Mouse (Mus musculus) lung, postnatal 0 days (tissue): ENCODE data around the gene Klrd1. TPM values are rescaled to one million over a fixed set of nuclear protein-coding genes. Genes with fewer than 3 reads are reported as not detected.

Experiments used
- ATAC-seq: fragments of 200-750 bp; cut with Nextera tagmentation; 2 replicates; pipeline ENCODE4 v1.8.0; 2017; ENCODE audit warnings: moderate library complexity
- DNase-seq: peaks from one replicate; pipeline ENCODE4 v3.0.0-alpha.2; 2016; ENCODE audit warnings: low spot score
- H3K27ac ChIP-seq: fragments of 300-500 bp; sonication (generic); 2 replicates; pipeline ENCODE4 v1.5.1; 2014; ENCODE audit warnings: antibody characterized with exemption, mild to moderate bottlenecking, low read length, mixed read lengths
- H3K27me3 ChIP-seq: fragments of 300-500 bp; sonication (generic); replicated peaks from 2 replicates; pipeline ENCODE4 v1.6.1; 2014; ENCODE audit warnings: low read length, mixed read lengths; ENCODE audit not compliant: insufficient read depth
- H3K36me3 ChIP-seq: fragments of 300-500 bp; sonication (generic); 2 replicates; pipeline ENCODE4 v1.6.1; 2014; ENCODE audit warnings: low read length, mixed read lengths; ENCODE audit not compliant: insufficient read depth
- H3K4me1 ChIP-seq: fragments of 300-500 bp; sonication (generic); 2 replicates; pipeline ENCODE4 v1.6.1; 2014; ENCODE audit warnings: antibody characterized with exemption, low read depth, low read length, mixed read lengths; ENCODE audit not compliant: insufficient read depth
- H3K4me2 ChIP-seq: fragments of 300-500 bp; sonication (generic); replicated peaks from 2 replicates; pipeline ENCODE4 v1.6.1; 2014; ENCODE audit warnings: low read depth, mild to moderate bottlenecking, low read length, moderate library complexity, mixed read lengths
- H3K4me3 ChIP-seq: fragments of 300-500 bp; sonication (generic); 2 replicates; pipeline ENCODE4 v1.5.1; 2014; ENCODE audit warnings: low read depth, low read length
- H3K9ac ChIP-seq: fragments of 300-500 bp; sonication (generic); replicated peaks from 2 replicates; pipeline ENCODE4 v1.6.1; 2014; ENCODE audit warnings: low read depth, mild to moderate bottlenecking
- H3K9me3 ChIP-seq: fragments of 300-500 bp; sonication (generic); 2 replicates; pipeline ENCODE4 v1.6.1; 2016; ENCODE audit warnings: low read length, mixed read lengths
- CTCF ChIP-seq: IDR thresholded peaks from 2 replicates; pipeline ENCODE4 v1.5.1; 2016; ENCODE audit warnings: antibody characterized with exemption, mild to moderate bottlenecking
- EP300 ChIP-seq: IDR thresholded peaks from 2 replicates; pipeline ENCODE4 v1.6.1; 2016; ENCODE audit warnings: antibody characterized with exemption, mild to moderate bottlenecking, control low read depth
- WGBS: fragments of 180-500 bp; shearing (Covaris S2); extraction: QIAGEN DNeasy Blood & Tissue Kit; methylation state at CpG from one replicate; pipeline ENCODE4 v1.1.7; 2014; 5-methylcytosine and 5-hydroxymethylcytosine counted together
- polyA plus RNA-seq: library from polyadenylated mRNA; unstranded; fragments of >200 nt; fragmentation: Nextera tagmentation; extraction: Ambion mirVana; gene quantifications from 2 replicates; pipeline ENCODE4 v1.2.1, GENCODE M21; 2015

The Klrd1 gene
- polyA plus RNA-seq, 1 experiment from 2014 or later: 0.93 TPM

- ATAC-seq (no peak), DNase-seq (no peak)
- Histone ChIP-seq H3K27ac (no peak overlapping the region), H3K27me3 (no peaks in the 10 kb centered on the region), H3K4me1 (no peaks in the 10 kb centered on the region), H3K4me2 (no peak overlapping the region), H3K9ac (no peak overlapping the region), H3K36me3 (no peaks in the 10 kb centered on the region), H3K9me3 (no peaks in the 10 kb centered on the region), H3K4me3 (no peak overlapping the region)
- no peak for TF ChIP-seq EP300
- TF ChIP-seq CTCF: no peak
These were observed 34.1 kb upstream of the Klrd1 start for GRCm38 (mm10) chr6:129557298-129558023.

DNA sequence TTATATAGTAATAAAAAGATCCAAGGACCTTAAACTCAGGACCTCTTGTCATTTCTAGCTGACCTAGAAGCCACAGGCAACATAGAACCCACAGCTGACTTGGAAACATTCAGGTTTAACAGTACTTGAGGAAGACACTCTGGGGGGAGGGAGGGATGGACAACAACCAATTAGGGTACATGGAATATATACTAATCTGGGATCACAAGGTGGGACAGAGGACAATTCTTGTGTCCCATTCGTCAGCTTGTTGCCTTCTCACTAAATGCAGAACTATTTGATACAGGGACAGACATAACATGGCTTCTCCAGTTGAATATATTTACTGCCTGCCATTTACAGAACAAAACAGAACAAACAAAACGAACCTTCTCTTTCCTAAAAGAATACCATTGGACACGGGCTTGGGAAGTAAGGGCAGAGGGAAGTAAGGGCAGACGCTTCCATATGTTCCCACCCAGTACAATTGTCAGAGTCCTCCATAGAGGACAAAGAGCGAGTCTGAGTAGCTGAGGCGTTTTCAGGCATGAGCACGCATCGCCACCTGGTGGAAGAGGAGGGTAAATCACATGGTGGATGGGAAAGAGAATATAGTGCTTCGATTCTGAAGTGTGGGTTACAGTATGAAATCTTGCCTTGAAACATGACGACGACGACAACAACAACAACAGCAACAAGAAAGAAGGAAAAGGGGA, 32.5 kb upstream of the Klrd1 start:
- H3K4me1 ChIP-seq: no peaks in the 10 kb centered on the region
- no peak overlapping the region for H3K27ac ChIP-seq
- no peaks in the 10 kb centered on the region for H3K27me3 ChIP-seq
- H3K4me2 ChIP-seq: no peak overlapping the region
- TF ChIP-seq CTCF (peak; percentile 98), EP300 (no peak)
- H3K36me3 ChIP-seq: no peaks in the 10 kb centered on the region
- no peak overlapping the region for H3K4me3 ChIP-seq
- no peak overlapping the region for H3K9ac ChIP-seq
- 13% methylated on average over 12 of the region's 12 CpGs for WGBS
- no peaks in the 10 kb centered on the region for H3K9me3 ChIP-seq
- peak; percentile 56 for ATAC-seq
- DNase-seq: peak; percentile 80

GRCm38 (mm10) chr6:129559641-129560027, 31.9 kb upstream of the Klrd1 start:
- no peaks in the 10 kb centered on the region for H3K4me1 ChIP-seq
- ATAC-seq (no peak), DNase-seq (no peak)
- H3K4me2 ChIP-seq: no peak overlapping the region
- no peaks in the 10 kb centered on the region for H3K36me3 ChIP-seq
- no peak overlapping the region for H3K27ac ChIP-seq
- H3K9me3 ChIP-seq: no peaks in the 10 kb centered on the region
- WGBS: 47% methylated on average over 4 of the region's 4 CpGs
- TF ChIP-seq CTCF (no peak), EP300 (no peak)
- no peaks in the 10 kb centered on the region for H3K27me3 ChIP-seq
- H3K9ac ChIP-seq: no peak overlapping the region
- H3K4me3 ChIP-seq: no peak overlapping the region

GRCm38 (mm10) chr6:129565257-129565656, 26.3 kb upstream of the Klrd1 start:
- Histone ChIP-seq H3K27ac (no peak overlapping the region), H3K9ac (no peak overlapping the region), H3K4me1 (no peaks in the 10 kb centered on the region), H3K4me3 (no peak overlapping the region), H3K27me3 (no peaks in the 10 kb centered on the region), H3K4me2 (no peak overlapping the region), H3K36me3 (no peaks in the 10 kb centered on the region), H3K9me3 (no peaks in the 10 kb centered on the region)
- no peak for TF ChIP-seq CTCF
- TF ChIP-seq EP300: no peak
- ATAC-seq (no peak), DNase-seq (no peak)
- 63% methylated on average over 2 of the region's 2 CpGs for WGBS

DNA sequence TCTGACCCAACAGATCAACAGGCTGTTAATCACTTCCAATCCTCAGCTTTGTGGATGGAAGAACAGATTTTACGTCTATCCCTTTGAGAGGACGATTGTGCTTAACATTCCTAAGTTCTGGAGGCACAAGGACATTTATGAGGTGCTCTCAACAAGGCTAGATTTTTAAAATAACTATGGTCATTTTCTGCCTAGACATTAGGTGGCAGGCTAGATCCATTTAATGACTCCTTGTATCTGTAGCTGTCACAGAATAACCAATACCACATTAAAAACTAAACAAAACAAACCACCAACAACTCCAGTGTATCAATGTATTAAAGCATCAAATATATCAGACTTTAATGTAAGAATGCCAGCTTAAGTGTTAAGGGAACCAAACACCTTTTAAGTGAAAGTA, 16.3 kb upstream of the Klrd1 start:
- 11% methylated on average over 2 of the region's 2 CpGs for WGBS

DNA sequence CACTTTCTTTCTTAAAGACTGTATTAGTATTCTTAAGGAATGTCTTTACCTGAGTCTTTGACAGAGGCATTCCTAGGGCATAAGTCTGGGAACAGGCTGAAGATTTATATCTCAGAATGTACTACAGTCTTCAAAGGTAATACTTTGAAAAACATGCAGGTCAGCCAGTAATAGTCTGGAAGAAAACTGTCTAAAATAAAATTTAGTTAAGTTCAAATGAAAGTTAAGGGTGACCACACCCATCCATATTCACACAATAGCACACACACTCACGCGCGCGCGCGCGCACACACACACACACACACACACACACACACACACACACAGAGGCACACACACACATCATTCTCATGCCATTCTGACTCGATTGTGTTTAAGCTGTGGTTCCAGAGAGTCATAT, 14.0 kb upstream of the Klrd1 start, which contains the start of gene Klre1:
TSS of gene Klre1 (plus strand) at position 301 of the 400 bp plus-strand sequence.
- H3K4me3 ChIP-seq: no peak within 1 kb of the TSS
- DNase-seq: no peak
- H3K27ac ChIP-seq: no peak within 1 kb of the TSS
- no peaks in the 10 kb centered on the region for H3K36me3 ChIP-seq
- no peak for ATAC-seq
- no peak within 1 kb of the TSS for H3K9ac ChIP-seq
- TF ChIP-seq EP300: no peak
- TF ChIP-seq CTCF: no peak
- H3K4me1 ChIP-seq: no peaks in the 10 kb centered on the region
- WGBS: 91% methylated on average over 8 of the region's 8 CpGs
- no peaks in the 10 kb centered on the region for H3K9me3 ChIP-seq
- no peaks in the 10 kb centered on the region for H3K27me3 ChIP-seq
- no peak within 1 kb of the TSS for H3K4me2 ChIP-seq

More for the DNA sequence above, 16.3 kb upstream of the Klrd1 start:
- no peak overlapping the region for H3K4me3 ChIP-seq
- no peaks in the 10 kb centered on the region for H3K36me3 ChIP-seq
- no peaks in the 10 kb centered on the region for H3K4me1 ChIP-seq
- H3K27me3 ChIP-seq: no peaks in the 10 kb centered on the region
- DNase-seq (peak; percentile 7), ATAC-seq (no peak)
- no peaks in the 10 kb centered on the region for H3K9me3 ChIP-seq
- no peak overlapping the region for H3K9ac ChIP-seq
- TF ChIP-seq EP300 (no peak), CTCF (peak; percentile 31)
- H3K27ac ChIP-seq: no peak overlapping the region
- H3K4me2 ChIP-seq: no peak overlapping the region
